Mouse (Mus musculus) gastrocnemius, postnatal 4 days (tissue): ENCODE measurements around the gene Gm16513. TPM values are rescaled to one million over a fixed set of nuclear protein-coding genes. Genes with fewer than 3 reads are reported as not detected.
"Not testable (repeated sequence)": the region's sequence is repeated elsewhere in the genome, so short reads cannot be mapped to it uniquely, and the experiment has no call there.

Experiments
- DNase-seq, 2 experiments: peaks; one replicate each; pipeline ENCODE4 v3.0.0; 2021 to 2022; ENCODE audit warnings: low spot score in 2 of 2, mixed read lengths in 2 of 2
- long read RNA-seq, 2 experiments: library from polyadenylated mRNA; stranded (forward); transcript quantifications; one replicate each; pipeline ENCODE4 v2.0.0; 2021
- total RNA-seq, 2 experiments: library from RNA; stranded (reverse); gene quantifications; 2 replicates each; pipeline ENCODE4 v1.2.3; 2021

The Gm16513 gene
- not detected for total RNA-seq
- long read RNA-seq, experiment 1: 0 reads
- long read RNA-seq, experiment 2: 0 reads

- DNase-seq: not testable (repeated sequence)
Measured at GRCm38 (mm10) chr5:95182324-95182723, at the start of gene Gm16513. Gene Gm16513, plus strand, starts transcription at chr5:95182624.

Other genes with a start within 250 kb of the Gm16513 start
- not detected for gene Gm6367, start 194.0 kb upstream of the Gm16513 start, total RNA-seq
- not detected for gene Gm7942, start 75.7 kb upstream of the Gm16513 start, total RNA-seq
- gene Gm10424, start 90.1 kb downstream of the Gm16513 start, total RNA-seq: not detected
- gene Gm3259, start 123.3 kb downstream of the Gm16513 start, total RNA-seq: not detected